Mouse (Mus musculus) small intestine, adult 2 months (tissue): ENCODE results near the gene Tcf15.

ENCODE experiments used
- CTCF ChIP-seq: fragments of 200-500 bp; IDR thresholded peaks from 2 replicates; pipeline ENCODE4 v1.5.1; 2012; ENCODE audit warnings: low read depth, mild to moderate bottlenecking, control low read depth, inconsistent platforms, low read length, moderate library complexity, mixed read lengths; ENCODE audit not compliant: insufficient replicate concordance, insufficient read length; ENCODE audit errors: extremely low read depth
- POLR2A ChIP-seq: fragments of 200-500 bp; IDR thresholded peaks from 2 replicates; pipeline ENCODE4 v1.6.1; 2012; ENCODE audit warnings: low read depth, mild to moderate bottlenecking, control low read depth, inconsistent platforms, low read length, moderate library complexity

DNA sequence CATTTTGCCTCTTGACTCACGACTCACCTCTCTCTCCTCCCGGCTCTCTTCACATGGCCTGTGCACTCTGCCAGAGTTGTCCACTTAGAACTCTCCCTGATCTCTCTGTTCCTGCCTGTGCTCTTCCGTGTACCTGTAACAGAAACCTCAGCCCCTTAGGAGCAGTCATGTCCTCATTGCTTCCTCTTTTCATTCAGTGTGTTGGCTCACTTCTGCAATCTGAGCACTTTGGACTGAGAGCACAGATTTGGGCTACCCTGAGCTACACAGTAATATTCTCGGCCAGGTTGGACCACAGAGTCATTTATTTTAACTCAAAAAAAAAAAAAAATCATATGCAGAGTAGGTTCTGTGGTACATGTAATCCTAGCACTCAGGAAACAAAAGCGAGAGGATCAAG, 43.8 kb downstream of the Tcf15 start:
- TF ChIP-seq POLR2A, result no peak
- TF ChIP-seq CTCF, result no peak
